Mouse (Mus musculus) MEL (cell line): ENCODE results near the gene Slc2a1. TPM values are rescaled to one million over a fixed set of nuclear protein-coding genes. Genes with fewer than 3 reads are reported as not detected.

ENCODE experiments used
- DNase-seq: peaks from one replicate; pipeline ENCODE4 v3.0.0; 2011; ENCODE audit warnings: low read depth, low spot score
- H3K27ac ChIP-seq: 2 replicates; pipeline ENCODE4 v1.5.1; 2012; ENCODE audit warnings: low read depth, mild to moderate bottlenecking, control low read depth, low read length, moderate library complexity; ENCODE audit not compliant: control insufficient read depth
- H3K27me3 ChIP-seq, 2 experiments: fragments of 150-350 bp in 1 of 2; sonication (generic) in 1 of 2; 2 replicates each; pipeline ENCODE4 v1.6.1; 2012; ENCODE audit warnings: low read length in 2 of 2, mild to moderate bottlenecking in 2 of 2, improper control_type of control experiment in 1 of 2, moderate library complexity in 1 of 2; ENCODE audit not compliant: insufficient read depth in 2 of 2, control insufficient read depth in 1 of 2
- H3K36me3 ChIP-seq, 2 experiments: 2 replicates each; pipeline ENCODE4 v1.6.1; 2012 to 2014; ENCODE audit warnings: low read length in 2 of 2, improper control_type of control experiment in 1 of 2, inconsistent platforms in 1 of 2, mild to moderate bottlenecking in 1 of 2; ENCODE audit not compliant: insufficient read depth in 2 of 2, control insufficient read depth in 1 of 2
- H3K4me1 ChIP-seq, 2 experiments: fragments of 150-350 bp in 1 of 2; sonication (generic) in 1 of 2; 2 replicates each; pipeline ENCODE4 v1.6.1; 2012; ENCODE audit warnings: low read length in 2 of 2, improper control_type of control experiment in 1 of 2, mild to moderate bottlenecking in 1 of 2; ENCODE audit not compliant: insufficient read depth in 2 of 2, control insufficient read depth in 1 of 2
- H3K4me3 ChIP-seq, 2 experiments: fragments of 150-350 bp in 1 of 2; sonication (generic) in 1 of 2; 2 replicates each; pipeline ENCODE4 v1.5.1; 2012; ENCODE audit warnings: low read depth in 2 of 2, low read length in 2 of 2, mild to moderate bottlenecking in 2 of 2, moderate library complexity in 2 of 2, control low read depth in 1 of 2, improper control_type of control experiment in 1 of 2; ENCODE audit not compliant: control insufficient read depth in 1 of 2, insufficient read depth in 1 of 2
- H3K79me2 ChIP-seq: 2 replicates; pipeline ENCODE4 v1.6.1; 2012; ENCODE audit warnings: mild to moderate bottlenecking, low read length, moderate library complexity; ENCODE audit not compliant: control insufficient read depth, poor library complexity, insufficient read depth
- H3K9ac ChIP-seq: 2 replicates; pipeline ENCODE4 v1.6.1; 2012; ENCODE audit warnings: low read depth, mild to moderate bottlenecking, control low read depth, low read length, moderate library complexity; ENCODE audit not compliant: control insufficient read depth, poor library complexity, severe bottlenecking
- H3K9me3 ChIP-seq: fragments of 150-350 bp; sonication (generic); replicated peaks from 2 replicates; pipeline ENCODE4 v1.6.1; 2012; ENCODE audit warnings: mild to moderate bottlenecking, low read length, improper control_type of control experiment, moderate library complexity; ENCODE audit not compliant: insufficient read depth
- BHLHE40 ChIP-seq: IDR thresholded peaks from 2 replicates; pipeline ENCODE4 v1.6.1; 2012; ENCODE audit warnings: low read depth, mild to moderate bottlenecking, inconsistent platforms, low read length, improper control_type of control experiment, borderline replicate concordance
- CHD1 ChIP-seq: IDR thresholded peaks from 2 replicates; pipeline ENCODE4 v1.6.1; 2012; ENCODE audit warnings: low read depth, mild to moderate bottlenecking, inconsistent platforms, low read length, improper control_type of control experiment
- CHD2 ChIP-seq: IDR thresholded peaks from 2 replicates; pipeline ENCODE4 v1.6.1; 2011; ENCODE audit warnings: low read length, improper control_type of control experiment
- CTCF ChIP-seq, 3 experiments: IDR thresholded peaks in 2 of 3; conservative IDR thresholded peaks in 1 of 3; 2 replicates each; pipeline ENCODE4 v1.5.1; 2011 to 2012; ENCODE audit warnings: low read length in 3 of 3, low read depth in 2 of 3, mild to moderate bottlenecking in 2 of 3, improper control_type of control experiment in 1 of 3, inconsistent platforms in 1 of 3, mixed read lengths in 1 of 3, moderate library complexity in 1 of 3; ENCODE audit not compliant: control insufficient read depth in 1 of 3, insufficient read depth in 1 of 3, poor library complexity in 1 of 3, severe bottlenecking in 1 of 3
- E2F4 ChIP-seq: IDR thresholded peaks from 2 replicates; pipeline ENCODE4 v1.6.1; 2011; ENCODE audit warnings: low read depth, low read length, improper control_type of control experiment, borderline replicate concordance
- ELF1 ChIP-seq: IDR thresholded peaks from 2 replicates; pipeline ENCODE4 v1.6.1; 2014; ENCODE audit warnings: low read depth, mild to moderate bottlenecking, inconsistent platforms, low read length, improper control_type of control experiment, moderate library complexity
- EP300 ChIP-seq, 2 experiments: IDR thresholded peaks; 2 replicates each; pipeline ENCODE4 v1.6.1; 2011; ENCODE audit warnings: improper control_type of control experiment in 2 of 2, low read length in 2 of 2, low read depth in 1 of 2, mild to moderate bottlenecking in 1 of 2
- ETS1 ChIP-seq: IDR thresholded peaks from 2 replicates; pipeline ENCODE4 v1.6.1; 2012; ENCODE audit warnings: low read depth, mild to moderate bottlenecking, inconsistent platforms, low read length, improper control_type of control experiment, moderate library complexity
- GATA1 ChIP-seq: IDR thresholded peaks from 2 replicates; pipeline ENCODE4 v1.6.1; 2011; ENCODE audit warnings: low read depth, low read length, improper control_type of control experiment
- HCFC1 ChIP-seq: IDR thresholded peaks from 2 replicates; pipeline ENCODE4 v1.6.1; 2012; ENCODE audit warnings: low read depth, mild to moderate bottlenecking, inconsistent platforms, low read length, improper control_type of control experiment, moderate library complexity
- MAFK ChIP-seq: IDR thresholded peaks from 2 replicates; pipeline ENCODE4 v1.6.1; 2011; ENCODE audit warnings: low read depth, mild to moderate bottlenecking, low read length, improper control_type of control experiment, borderline replicate concordance
- MEF2A ChIP-seq: IDR thresholded peaks from 2 replicates; pipeline ENCODE4 v1.6.1; 2014; ENCODE audit warnings: low read depth, mild to moderate bottlenecking, inconsistent platforms, low read length, improper control_type of control experiment; ENCODE audit not compliant: poor library complexity, insufficient replicate concordance, severe bottlenecking; ENCODE audit errors: extremely low read depth
- MXI1 ChIP-seq: IDR thresholded peaks from 2 replicates; pipeline ENCODE4 v1.6.1; 2011; ENCODE audit warnings: mild to moderate bottlenecking, low read depth, low read length, improper control_type of control experiment
- MYB ChIP-seq: IDR thresholded peaks from 2 replicates; pipeline ENCODE4 v1.6.1; 2011; ENCODE audit warnings: mild to moderate bottlenecking, low read depth, low read length, improper control_type of control experiment
- POLR2A ChIP-seq, 2 experiments: IDR thresholded peaks; 2 replicates each; pipeline ENCODE4 v1.6.1; 2011 to 2012; ENCODE audit warnings: low read length in 2 of 2, mild to moderate bottlenecking in 2 of 2, control low read depth in 1 of 2, improper control_type of control experiment in 1 of 2, low read depth in 1 of 2, moderate library complexity in 1 of 2; ENCODE audit not compliant: control insufficient read depth in 1 of 2, insufficient read depth in 1 of 2, poor library complexity in 1 of 2
- POLR2AphosphoS2 ChIP-seq: IDR thresholded peaks from 2 replicates; pipeline ENCODE4 v1.6.1; 2011; ENCODE audit warnings: low read length, improper control_type of control experiment
- RAD21 ChIP-seq: IDR thresholded peaks from 2 replicates; pipeline ENCODE4 v1.6.1; 2011; ENCODE audit warnings: mild to moderate bottlenecking, low read depth, low read length, improper control_type of control experiment
- RCOR1 ChIP-seq: IDR thresholded peaks from 2 replicates; pipeline ENCODE4 v1.6.1; 2012; ENCODE audit warnings: low read depth, mild to moderate bottlenecking, inconsistent platforms, low read length, improper control_type of control experiment
- SMC3 ChIP-seq: IDR thresholded peaks from 2 replicates; pipeline ENCODE4 v1.6.1; 2011; ENCODE audit warnings: low read depth, low read length, improper control_type of control experiment
- TAL1 ChIP-seq: IDR thresholded peaks from 2 replicates; pipeline ENCODE4 v1.6.1; 2012; ENCODE audit warnings: mild to moderate bottlenecking, inconsistent platforms, low read length, moderate library complexity, mixed read lengths
- USF2 ChIP-seq, 2 experiments: IDR thresholded peaks; 2 replicates each; pipeline ENCODE4 v1.6.1; 2011 to 2012; ENCODE audit warnings: improper control_type of control experiment in 2 of 2, low read length in 2 of 2, borderline replicate concordance in 1 of 2, inconsistent platforms in 1 of 2, low read depth in 1 of 2, mild to moderate bottlenecking in 1 of 2; ENCODE audit not compliant: insufficient read depth in 1 of 2
- ZC3H11A ChIP-seq: IDR thresholded peaks from 2 replicates; pipeline ENCODE4 v1.6.1; 2012; ENCODE audit warnings: low read depth, mild to moderate bottlenecking, inconsistent platforms, low read length, improper control_type of control experiment
- ZKSCAN1 ChIP-seq: IDR thresholded peaks from 2 replicates; pipeline ENCODE4 v1.6.1; 2012; ENCODE audit warnings: low read depth, mild to moderate bottlenecking, inconsistent platforms, low read length, improper control_type of control experiment, moderate library complexity
- ZMIZ1 ChIP-seq: IDR thresholded peaks from 2 replicates; pipeline ENCODE4 v1.6.1; 2012; ENCODE audit warnings: low read depth, mild to moderate bottlenecking, inconsistent platforms, low read length, improper control_type of control experiment, moderate library complexity
- polyA plus RNA-seq, 2 experiments: library from polyadenylated mRNA; stranded (reverse) in 1 of 2; unstranded in 1 of 2; fragments of >175 nt in 1 of 2; fragments of >200 nt in 1 of 2; gene quantifications; 2 replicates each; pipeline versions ENCODE4 v1.2.1 to v1.2.4; 2012; ENCODE audit warnings: low replicate concordance in 2 of 2, low read depth in 1 of 2; ENCODE audit not compliant: insufficient read length in 2 of 2, insufficient read depth in 1 of 2, missing spikeins in 1 of 2
- total RNA-seq: library from RNA; depleted of rRNA; stranded (reverse); fragments of 300-350 nt; gene quantifications from 2 replicates; pipeline ENCODE4 v1.2.3, GENCODE M21; 2012

Slc2a1 gene
- total and polyA plus RNA-seq, 3 experiments: 15.9 to 99.5 TPM; not detected in 1

- H3K4me1 ChIP-seq: peaks cover 0 to 3% of the 10 kb centered on the region in 2 experiments; a peak in 1 of 4 replicates
- no peaks in the 10 kb centered on the region for H3K79me2 ChIP-seq
- no peaks in the 10 kb centered on the region for H3K36me3 ChIP-seq
- H3K9me3 ChIP-seq: no peaks in the 10 kb centered on the region
- no peak overlapping the region for H3K9ac ChIP-seq
- H3K27ac ChIP-seq: no peak overlapping the region
- H3K27me3 ChIP-seq: no peaks in the 10 kb centered on the region; a peak in 1 of 4 replicates
- TF ChIP-seq RCOR1 (no peak), EP300 (IDR thresholded peaks at IDR 0.05; ENCODE audit: low read depth in 1 of 2, low read length in 2 of 2) (no peak), TAL1 (no peak), MYB (no peak), POLR2AphosphoS2 (no peak), CHD1 (no peak), CTCF (IDR thresholded peaks at IDR 0.05 in 2 of 3, conservative IDR thresholded peaks at IDR 0.05 in 1 of 3; ENCODE audit: control insufficient read depth in 1 of 3, insufficient read depth in 1 of 3, low read depth in 2 of 3, low read length in 3 of 3, poor library complexity in 1 of 3, severe bottlenecking in 1 of 3) (no peak), MEF2A (no peak)
- no peak overlapping the region for H3K4me3 ChIP-seq
- no peak for DNase-seq
Observed at GRCm38 (mm10) chr4:119096401-119096800, 12.1 kb upstream of the Slc2a1 start.

- H3K4me1 ChIP-seq: peaks cover 0 to 3% of the 10 kb centered on the region in 2 experiments; a peak in 1 of 4 replicates
- no peaks in the 10 kb centered on the region for H3K79me2 ChIP-seq
- no peak overlapping the region for H3K4me3 ChIP-seq
- TF ChIP-seq CHD2: no peak
- peak; percentile 49; the same call in 1 of the 2 replicates for TF ChIP-seq GATA1
- DNase-seq: no peak
- H3K9me3 ChIP-seq: no peaks in the 10 kb centered on the region
- no peak overlapping the region for H3K9ac ChIP-seq
- H3K27me3 ChIP-seq: no peaks in the 10 kb centered on the region
- no peak overlapping the region for H3K27ac ChIP-seq
- H3K36me3 ChIP-seq: peaks cover 0 to 1% of the 10 kb centered on the region in 2 experiments; a peak in 2 of 4 replicates
Observed at GRCm38 (mm10) chr4:119097421-119097820, 11.1 kb upstream of the Slc2a1 start.

GRCm38 (mm10) chr4:119098216-119099210 is 10.0 kb upstream of the Slc2a1 start:
- H3K36me3 ChIP-seq: peaks cover 0 to 3% of the 10 kb centered on the region in 2 experiments; a peak in 2 of 4 replicates
- H3K9me3 ChIP-seq: no peaks in the 10 kb centered on the region
- H3K4me3 ChIP-seq: no peak overlapping the region
- no peak for DNase-seq
- H3K27ac ChIP-seq: no peak overlapping the region
- H3K4me1 ChIP-seq: peaks cover 0 to 3% of the 10 kb centered on the region in 2 experiments; a peak in 1 of 4 replicates
- no peaks in the 10 kb centered on the region for H3K79me2 ChIP-seq
- H3K27me3 ChIP-seq: no peaks in the 10 kb centered on the region
- no peak overlapping the region for H3K9ac ChIP-seq
- TF ChIP-seq ELF1 (no peak), CHD1 (no peak), E2F4 (no peak), ZC3H11A (no peak), RAD21 (no peak), ZKSCAN1 (no peak), USF2 (IDR thresholded peaks at IDR 0.05; ENCODE audit: borderline replicate concordance in 1 of 2, insufficient read depth in 1 of 2, low read depth in 1 of 2, low read length in 2 of 2) (no peak), BHLHE40 (no peak), HCFC1 (no peak), MAFK (no peak), ETS1 (no peak), MXI1 (no peak), POLR2A (IDR thresholded peaks at IDR 0.05; ENCODE audit: control insufficient read depth in 1 of 2, insufficient read depth in 1 of 2, low read depth in 1 of 2, low read length in 2 of 2, poor library complexity in 1 of 2) (no peak), CHD2 (no peak), ZMIZ1 (no peak), SMC3 (no peak)
